ENCODE assay signal across 12 mouse cellular contexts in genomic region chr19:17194730-17195129, GRCm38 (mm10).
"Had no signal": no experiment of that assay in that cellular context is flagged by ENCODE, and none has a peak within 500 bp of the region (broad histone marks: within the 10 kb centered on the region; RNA-seq: fewer than 3 reads in every experiment).

No protein-coding gene starts in this region.

- H3K4me1 ChIP-seq: limb, embryonic 13.5 days; midbrain, embryonic 10.5 days; midbrain, embryonic 15.5 days; neural tube, embryonic 12.5 days had no signal

- H3K9me3 ChIP-seq: limb, embryonic 13.5 days; midbrain, embryonic 10.5 days; midbrain, embryonic 15.5 days; neural tube, embryonic 12.5 days had no signal

- H3K4me2 ChIP-seq: limb, embryonic 13.5 days; midbrain, embryonic 15.5 days; neural tube, embryonic 12.5 days had no signal

- H3K4me3 ChIP-seq: limb, embryonic 13.5 days; midbrain, embryonic 10.5 days; midbrain, embryonic 15.5 days; neural tube, embryonic 12.5 days had no signal

- H3K36me3 ChIP-seq: limb, embryonic 13.5 days; midbrain, embryonic 10.5 days; midbrain, embryonic 15.5 days; neural tube, embryonic 12.5 days had no signal

- H3K9ac ChIP-seq: limb, embryonic 13.5 days; liver, embryonic 14.5 days; midbrain, embryonic 15.5 days; neural tube, embryonic 12.5 days had no signal

- DNase-seq: kidney, postnatal 25 days; layer of hippocampus, adult 9-11 months; layer of hippocampus, postnatal 36 days; lung, adult 18-20 months; lung, postnatal 36 days; thymus, postnatal 4 days had no signal

- H3K27ac ChIP-seq: limb, embryonic 13.5 days; liver, embryonic 14.5 days; midbrain, embryonic 10.5 days; midbrain, embryonic 15.5 days; neural tube, embryonic 12.5 days; stomach, postnatal 0 days had no signal

- H3K27me3 ChIP-seq: limb, embryonic 13.5 days; midbrain, embryonic 15.5 days; neural tube, embryonic 12.5 days had no signal

- ATAC-seq: midbrain, embryonic 15.5 days had no signal
